Mouse (Mus musculus) cerebellum, adult 2 months (tissue): ENCODE measurements around the gene Zzef1.

Experiments used
- CTCF ChIP-seq: fragments of 200-500 bp; IDR thresholded peaks from 2 replicates; pipeline ENCODE4 v1.5.1; 2011; ENCODE audit warnings: low read depth, mild to moderate bottlenecking, control low read depth, low read length, moderate library complexity, borderline replicate concordance; ENCODE audit not compliant: insufficient read depth
- POLR2A ChIP-seq: fragments of 200-500 bp; IDR thresholded peaks from 2 replicates; pipeline ENCODE4 v1.6.1; 2011; ENCODE audit warnings: low read length, control low read depth, borderline replicate concordance; ENCODE audit not compliant: insufficient read depth

DNA sequence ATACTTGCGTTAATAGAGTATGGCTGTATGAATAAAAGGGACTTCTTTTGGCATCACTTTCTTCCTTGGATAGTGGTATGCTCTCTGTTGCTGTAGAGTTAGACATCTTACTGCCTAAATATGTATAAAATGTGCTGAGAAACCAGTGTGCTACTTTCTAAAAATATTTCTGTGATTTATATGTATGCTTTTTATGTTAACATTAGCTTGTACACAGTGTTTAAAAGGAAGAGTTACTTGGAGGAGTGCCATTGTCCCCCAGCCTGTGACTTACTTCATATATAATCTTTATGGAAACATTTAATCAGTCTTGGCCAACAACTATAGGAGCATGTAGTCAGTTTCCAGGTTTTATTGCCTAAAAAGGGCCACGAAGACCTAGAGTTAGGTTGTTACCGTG, 27.0 kb upstream of the Zzef1 start:
- TF ChIP-seq CTCF: no peak
- TF ChIP-seq POLR2A: no peak
